Mouse (Mus musculus): ENCODE results near the gene Hap1. TPM values are rescaled to one million over a fixed set of nuclear protein-coding genes. Genes with fewer than 3 reads are reported as not detected.
A peak's percentile ranks its signal among the peaks of the same experiment; 100 is the strongest.

The Hap1 gene
- polyA plus RNA-seq, 1 experiment from 2014 or later = 93.7 TPM

DNA sequence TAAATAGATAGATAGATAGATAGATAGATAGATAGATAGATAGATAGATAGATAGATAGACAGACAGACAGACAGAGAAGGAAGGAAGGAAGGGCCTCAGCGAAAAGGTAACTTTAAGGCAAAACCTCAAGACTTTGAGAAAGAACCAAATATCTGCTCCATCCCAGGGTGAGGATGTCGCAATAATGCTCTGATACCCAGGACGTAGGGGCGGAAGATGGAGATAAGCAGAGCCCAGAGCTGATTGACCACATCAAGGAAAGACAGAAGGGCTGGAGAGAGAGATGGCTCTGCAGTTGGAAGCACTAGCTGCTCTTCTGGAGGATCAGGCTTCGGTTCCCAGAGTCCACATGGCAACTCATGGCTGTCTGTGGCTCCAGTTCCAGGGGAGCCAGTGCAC, 54.6 kb downstream of the Hap1 start:
- Histone ChIP-seq H3K9me3 (replicated peaks) (no peaks in the 10 kb centered on the region), H3K27ac (no peak overlapping the region)

GRCm38 (mm10) chr11:100300293-100300692, 55.6 kb downstream of the Hap1 start:
- no peak for ATAC-seq
- 7% methylated on average over 5 of the region's 5 CpGs for WGBS
- Histone ChIP-seq H3K4me1 (0 out of 2 replicates have a peak, but pooled peaks cover 2% of the 10 kb centered on the region), H3K4me3 (no peak overlapping the region), H3K27ac (no peak overlapping the region), H3K27me3 (no peaks in the 10 kb centered on the region), H3K4me2 (no peak overlapping the region), H3K36me3 (ENCODE audit: poor library complexity, severe bottlenecking) (no peaks in the 10 kb centered on the region), H3K9me3 (replicated peaks) (no peaks in the 10 kb centered on the region), H3K9ac (no peak overlapping the region)

More for the DNA sequence above, 54.6 kb downstream of the Hap1 start:
- no peak for ATAC-seq
- Histone ChIP-seq H3K4me3 (no peak overlapping the region), H3K27me3 (no peaks in the 10 kb centered on the region), H3K4me2 (no peak overlapping the region), H3K4me1 (0 out of 2 replicates have a peak, but pooled peaks cover 2% of the 10 kb centered on the region), H3K36me3 (ENCODE audit: poor library complexity, severe bottlenecking) (no peaks in the 10 kb centered on the region), H3K9ac (no peak overlapping the region)
- WGBS = 92% methylated on average over 5 of the region's 5 CpGs

GRCm38 (mm10) chr11:100298274-100299036, 57.5 kb downstream of the Hap1 start:
- peak; percentile 55; the same call in 1 of the 2 replicates for ATAC-seq
- no peak overlapping the region for H3K27ac ChIP-seq
- H3K27me3 ChIP-seq = no peaks in the 10 kb centered on the region
- no peaks in the 10 kb centered on the region for H3K36me3 ChIP-seq (ENCODE audit: poor library complexity, severe bottlenecking)
- H3K9ac ChIP-seq = 0 out of 2 replicates have a peak overlapping the region, but pooled peaks have one; percentile 22
- H3K9me3 ChIP-seq (replicated peaks) = no peaks in the 10 kb centered on the region
- peak overlapping the region; percentile 44 for H3K4me2 ChIP-seq
- H3K4me3 ChIP-seq = 0 out of 2 replicates have a peak overlapping the region, but pooled peaks have one; percentile 10
- peaks cover 3% of the 10 kb centered on the region; the same call in 1 of the 2 replicates for H3K4me1 ChIP-seq
- 20% methylated on average over 18 of the region's 18 CpGs for WGBS

DNA sequence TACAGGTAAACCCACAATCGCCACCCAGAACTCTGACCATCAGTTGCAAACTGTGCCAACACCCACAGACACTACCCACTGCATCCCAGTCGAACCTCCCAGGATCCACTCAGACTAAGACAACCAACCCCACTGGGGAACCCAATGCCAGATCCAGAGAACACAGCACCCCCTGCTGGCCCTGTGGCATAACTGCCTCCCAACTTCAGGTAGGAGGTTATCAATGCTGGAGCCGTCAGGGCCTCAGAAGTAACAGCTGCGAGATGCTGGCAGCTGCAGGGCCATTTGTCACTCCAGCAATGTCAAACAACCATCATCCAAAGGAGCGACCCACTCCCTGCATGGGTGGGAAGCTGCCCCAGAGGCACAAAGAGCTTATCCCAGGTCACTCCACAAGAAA, 58.1 kb downstream of the Hap1 start:
- Histone ChIP-seq H3K27ac (no peak overlapping the region), H3K27me3 (no peaks in the 10 kb centered on the region), H3K36me3 (ENCODE audit: poor library complexity, severe bottlenecking) (no peaks in the 10 kb centered on the region), H3K4me1 (peaks cover 10% of the 10 kb centered on the region), H3K9me3 (replicated peaks) (no peaks in the 10 kb centered on the region), H3K4me3 (0 out of 2 replicates have a peak overlapping the region, but pooled peaks have one; percentile 10), H3K9ac (no peak overlapping the region), H3K4me2 (peak overlapping the region; percentile 44)
- ATAC-seq = no peak
- 39% methylated on average over 5 of the region's 5 CpGs for WGBS

Other genes starting within 250 kb of the Hap1 start
- gene Krt13, start 234.6 kb downstream of the Hap1 start, polyA plus RNA-seq (2015; fragmentation: Nextera tagmentation; extraction: Ambion mirVana) = not detected in 2 replicates
- gene Krt15, start 220.2 kb downstream of the Hap1 start, polyA plus RNA-seq (2015; fragmentation: Nextera tagmentation; extraction: Ambion mirVana) = 0.34 and 0.35 TPM in 2 replicates
- 0.23 and 0.49 TPM in 2 replicates for gene Krt19, start 207.5 kb downstream of the Hap1 start, polyA plus RNA-seq (2015; fragmentation: Nextera tagmentation; extraction: Ambion mirVana)
- gene Krt9, start 162.9 kb downstream of the Hap1 start, polyA plus RNA-seq (2015; fragmentation: Nextera tagmentation; extraction: Ambion mirVana) = not detected in 2 replicates
- 0.13 and 0.38 TPM in 2 replicates for gene Krt14, start 148.6 kb downstream of the Hap1 start, polyA plus RNA-seq (2015; fragmentation: Nextera tagmentation; extraction: Ambion mirVana)
- not detected in 2 replicates for gene Krt16, start 107.2 kb downstream of the Hap1 start, polyA plus RNA-seq (2015; fragmentation: Nextera tagmentation; extraction: Ambion mirVana)
- 0.19 and 0.37 TPM in 2 replicates for gene Krt17, start 95.1 kb downstream of the Hap1 start, polyA plus RNA-seq (2015; fragmentation: Nextera tagmentation; extraction: Ambion mirVana)
- not detected in 2 replicates for gene Krt42, start 86.3 kb downstream of the Hap1 start, polyA plus RNA-seq (2015; fragmentation: Nextera tagmentation; extraction: Ambion mirVana)
- 1,595 and 1,677 TPM in 2 replicates for gene Eif1, start 36.2 kb downstream of the Hap1 start, polyA plus RNA-seq (2015; fragmentation: Nextera tagmentation; extraction: Ambion mirVana)
- gene Gast, start 21.7 kb downstream of the Hap1 start, polyA plus RNA-seq (2015; fragmentation: Nextera tagmentation; extraction: Ambion mirVana) = 0.56 and 0.89 TPM in 2 replicates
- 37.1 and 42.8 TPM in 2 replicates for gene Jup, start 41.6 kb upstream of the Hap1 start, polyA plus RNA-seq (2015; fragmentation: Nextera tagmentation; extraction: Ambion mirVana)
- gene P3h4, start 58.7 kb upstream of the Hap1 start, polyA plus RNA-seq (2015; fragmentation: Nextera tagmentation; extraction: Ambion mirVana) = 10.9 and 12.3 TPM in 2 replicates
- 15.5 and 16.3 TPM in 2 replicates for gene Fkbp10, start 59.6 kb upstream of the Hap1 start, polyA plus RNA-seq (2015; fragmentation: Nextera tagmentation; extraction: Ambion mirVana)
- gene Nt5c3b, start 85.7 kb upstream of the Hap1 start, polyA plus RNA-seq (2015; fragmentation: Nextera tagmentation; extraction: Ambion mirVana) = 105 and 114 TPM in 2 replicates
- gene Klhl10, start 85.8 kb upstream of the Hap1 start, polyA plus RNA-seq (2015; fragmentation: Nextera tagmentation; extraction: Ambion mirVana) = 0.70 and 1.1 TPM in 2 replicates
- gene Klhl11, start 116.6 kb upstream of the Hap1 start, polyA plus RNA-seq (2015; fragmentation: Nextera tagmentation; extraction: Ambion mirVana) = 12.1 and 12.2 TPM in 2 replicates
- gene Acly, start 171.9 kb upstream of the Hap1 start, polyA plus RNA-seq (2015; fragmentation: Nextera tagmentation; extraction: Ambion mirVana) = 251 and 271 TPM in 2 replicates
- 1.6 and 1.9 TPM in 2 replicates for gene Ttc25, start 189.5 kb upstream of the Hap1 start, polyA plus RNA-seq (2015; fragmentation: Nextera tagmentation; extraction: Ambion mirVana)
- 20.1 and 20.8 TPM in 2 replicates for gene Cnp, start 218.8 kb upstream of the Hap1 start, polyA plus RNA-seq (2015; fragmentation: Nextera tagmentation; extraction: Ambion mirVana)